Comparison of ENCODE assay signal across 22 mouse cellular contexts in genomic region chr13:52883960-52884326, GRCm38 (mm10). TPM values are rescaled to one million over a fixed set of nuclear protein-coding genes. Genes with fewer than 3 reads are reported as not detected.
A peak's percentile ranks its signal among the peaks of the same experiment; 100 is the strongest.
DNase-seq lines count a peak whose midpoint lies in the region; ATAC-seq and TF ChIP-seq lines count a peak whose summit lies in the region.
"Had no signal": no experiment of that assay in that cellular context is flagged by ENCODE, and none has a peak within 500 bp of the region (broad histone marks: within the 10 kb centered on the region; RNA-seq: fewer than 3 reads in every experiment).

No protein-coding gene starts in this region.

- H3K36me3 ChIP-seq in hindbrain, embryonic 13.5 days: peaks cover 6% of the 10 kb centered on the region
- H3K36me3 ChIP-seq in hindbrain, postnatal 0 days (ENCODE audit: insufficient read depth, low read length): no peaks in the 10 kb centered on the region
- H3K36me3 ChIP-seq in midbrain, embryonic 11.5 days (ENCODE audit: control insufficient read depth, insufficient read depth, low read length): no peaks in the 10 kb centered on the region
- H3K36me3 ChIP-seq in midbrain, embryonic 14.5 days (ENCODE audit: control insufficient read depth, insufficient read depth, low read length): peaks cover 3% of the 10 kb centered on the region; the same call in 1 of the 2 replicates
- H3K36me3 ChIP-seq in stomach, postnatal 0 days (ENCODE audit: control insufficient read depth, insufficient read depth, low read length): no peaks in the 10 kb centered on the region
- H3K36me3 ChIP-seq in embryonic facial prominence, embryonic 10.5 days (replicated peaks): no peaks in the 10 kb centered on the region; the same call in 1 of the 2 replicates
- H3K36me3 ChIP-seq: embryonic facial prominence, embryonic 15.5 days; forebrain, embryonic 10.5 days had no signal

- H3K9me3 ChIP-seq in hindbrain, embryonic 13.5 days: no peaks in the 10 kb centered on the region
- H3K9me3 ChIP-seq in hindbrain, postnatal 0 days (ENCODE audit: low read length): no peaks in the 10 kb centered on the region
- no peaks in the 10 kb centered on the region for H3K9me3 ChIP-seq in midbrain, embryonic 11.5 days (ENCODE audit: control insufficient read depth, low read length)
- no peaks in the 10 kb centered on the region for H3K9me3 ChIP-seq in midbrain, embryonic 14.5 days (ENCODE audit: control insufficient read depth, low read length)
- H3K9me3 ChIP-seq in stomach, postnatal 0 days (ENCODE audit: control insufficient read depth, low read length): no peaks in the 10 kb centered on the region
- no peaks in the 10 kb centered on the region for H3K9me3 ChIP-seq in embryonic facial prominence, embryonic 10.5 days
- H3K9me3 ChIP-seq: embryonic facial prominence, embryonic 15.5 days; forebrain, embryonic 10.5 days had no signal

- no peak overlapping the region for H3K4me3 ChIP-seq in hindbrain, embryonic 13.5 days
- no peak overlapping the region for H3K4me3 ChIP-seq in hindbrain, postnatal 0 days (ENCODE audit: low read length)
- H3K4me3 ChIP-seq in midbrain, embryonic 11.5 days (ENCODE audit: low read depth, low read length): no peak overlapping the region
- H3K4me3 ChIP-seq in midbrain, embryonic 14.5 days (replicated peaks; ENCODE audit: low read depth, low read length): no peak overlapping the region
- no peak overlapping the region for H3K4me3 ChIP-seq in stomach, postnatal 0 days (ENCODE audit: low read depth, low read length)
- H3K4me3 ChIP-seq in embryonic facial prominence, embryonic 10.5 days: no peak overlapping the region
- H3K4me3 ChIP-seq: embryonic facial prominence, embryonic 15.5 days; erythroblast, embryonic 14.5 days; forebrain, embryonic 10.5 days; gastrocnemius, adult 2 months had no signal

- no peak for ATAC-seq in hindbrain, embryonic 13.5 days (ENCODE audit: low FRiP score)
- ATAC-seq in hindbrain, postnatal 0 days: no peak
- ATAC-seq in midbrain, embryonic 11.5 days (ENCODE audit: low FRiP score): no peak
- ATAC-seq in midbrain, embryonic 14.5 days (ENCODE audit: low FRiP score, low TSS enrichment): no peak
- ATAC-seq in megakaryocyte, adult 5-6 weeks (ENCODE audit: poor library complexity, severe bottlenecking): peak; percentile 30; the same call in 1 of the 2 replicates
- no peak for ATAC-seq in stomach, postnatal 0 days (ENCODE audit: low FRiP score, low TSS enrichment)
- ATAC-seq: activated CD4-positive, CD25-positive, alpha-beta regulatory T cell, adult 4 months; forebrain, embryonic 14.5 days; Patski had no signal

- TF ChIP-seq CTCF in hindbrain, postnatal 0 days (IDR thresholded peaks at IDR 0.05; ENCODE audit: low read depth): no peak
- TF ChIP-seq CTCF in stomach, postnatal 0 days (IDR thresholded peaks at IDR 0.05; ENCODE audit: low read depth): no peak

- no peak overlapping the region for H3K4me2 ChIP-seq in hindbrain, embryonic 13.5 days
- H3K4me2 ChIP-seq in hindbrain, postnatal 0 days (ENCODE audit: low read depth, low read length): no peak overlapping the region
- no peak overlapping the region for H3K4me2 ChIP-seq in midbrain, embryonic 11.5 days
- no peak overlapping the region for H3K4me2 ChIP-seq in midbrain, embryonic 14.5 days (ENCODE audit: low read length)
- H3K4me2 ChIP-seq in stomach, postnatal 0 days (replicated peaks; ENCODE audit: low read depth): no peak overlapping the region
- H3K4me2 ChIP-seq: embryonic facial prominence, embryonic 15.5 days had no signal

- peaks cover 38% of the 10 kb centered on the region for H3K4me1 ChIP-seq in hindbrain, embryonic 13.5 days (replicated peaks)
- H3K4me1 ChIP-seq in hindbrain, postnatal 0 days (ENCODE audit: insufficient read depth, low read length): peaks cover 5% of the 10 kb centered on the region
- H3K4me1 ChIP-seq in midbrain, embryonic 11.5 days (ENCODE audit: control insufficient read depth, insufficient read depth, low read length): 0 out of 2 replicates have a peak, but pooled peaks cover 3% of the 10 kb centered on the region
- peaks cover 8% of the 10 kb centered on the region; the same call in 1 of the 2 replicates for H3K4me1 ChIP-seq in midbrain, embryonic 14.5 days (ENCODE audit: control insufficient read depth, insufficient read depth, low read length)
- H3K4me1 ChIP-seq in stomach, postnatal 0 days (replicated peaks; ENCODE audit: control insufficient read depth, insufficient read depth): no peaks in the 10 kb centered on the region
- peaks cover 39% of the 10 kb centered on the region for H3K4me1 ChIP-seq in embryonic facial prominence, embryonic 10.5 days

- 76% methylated on average over 4 of the region's 4 CpGs for WGBS in hindbrain, embryonic 13.5 days
- 84% methylated on average over 4 of the region's 4 CpGs for WGBS in hindbrain, postnatal 0 days
- 75% methylated on average over 4 of the region's 4 CpGs for WGBS in midbrain, embryonic 11.5 days
- WGBS in midbrain, embryonic 14.5 days: 79% methylated on average over 4 of the region's 4 CpGs
- WGBS in stomach, postnatal 0 days: 69% methylated on average over 4 of the region's 4 CpGs
- WGBS in embryonic facial prominence, embryonic 10.5 days: 81% methylated on average over 4 of the region's 4 CpGs

- DNase-seq in hindbrain, postnatal 0 days (ENCODE audit: low spot score): no peak
- peak; percentile 69 for DNase-seq in midbrain, embryonic 11.5 days (ENCODE audit: low spot score, missing footprints)
- no peak for DNase-seq in midbrain, embryonic 14.5 days
- DNase-seq in stomach, postnatal 0 days (ENCODE audit: low spot score): no peak
- DNase-seq in embryonic facial prominence, embryonic 10.5 days (ENCODE audit: low spot score): no peak
- DNase-seq: adrenal gland, postnatal 14 days; cerebellum, adult 11-12 months; cerebellum, adult 9-11 months; cerebellum, postnatal 36 days; gastrocnemius, adult 2 months; gastrocnemius, postnatal 25 days; heart, adult 11 months; heart, postnatal 10 days had no signal

- H3K27me3 ChIP-seq in hindbrain, embryonic 13.5 days: no peaks in the 10 kb centered on the region
- no peaks in the 10 kb centered on the region for H3K27me3 ChIP-seq in hindbrain, postnatal 0 days (ENCODE audit: insufficient read depth, low read length)
- H3K27me3 ChIP-seq in midbrain, embryonic 11.5 days (ENCODE audit: control insufficient read depth, insufficient read depth, low read length): no peaks in the 10 kb centered on the region
- H3K27me3 ChIP-seq in midbrain, embryonic 14.5 days (ENCODE audit: control insufficient read depth, insufficient read depth, low read length): no peaks in the 10 kb centered on the region
- no peaks in the 10 kb centered on the region for H3K27me3 ChIP-seq in stomach, postnatal 0 days (ENCODE audit: control insufficient read depth, insufficient read depth, low read length)
- no peaks in the 10 kb centered on the region for H3K27me3 ChIP-seq in embryonic facial prominence, embryonic 10.5 days (replicated peaks; ENCODE audit: low read depth, poor library complexity, severe bottlenecking)
- H3K27me3 ChIP-seq: CH12.LX; embryonic facial prominence, embryonic 15.5 days; Patski had no signal

- no peak for TF ChIP-seq EP300 in stomach, postnatal 0 days (optimal IDR thresholded peaks at IDR 0.05)

- 0 out of 2 replicates have a peak overlapping the region, but pooled peaks have one; percentile 19 for H3K9ac ChIP-seq in hindbrain, embryonic 13.5 days
- no peak overlapping the region for H3K9ac ChIP-seq in hindbrain, postnatal 0 days (replicated peaks; ENCODE audit: low read length)
- no peak overlapping the region for H3K9ac ChIP-seq in midbrain, embryonic 11.5 days (ENCODE audit: low read length)
- no peak overlapping the region for H3K9ac ChIP-seq in midbrain, embryonic 14.5 days (replicated peaks; ENCODE audit: low read length)
- no peak overlapping the region for H3K9ac ChIP-seq in stomach, postnatal 0 days (ENCODE audit: low read length)
- H3K9ac ChIP-seq: embryonic facial prominence, embryonic 15.5 days had no signal

- no peak overlapping the region for H3K27ac ChIP-seq in hindbrain, embryonic 13.5 days
- no peak overlapping the region for H3K27ac ChIP-seq in hindbrain, postnatal 0 days
- no peak overlapping the region for H3K27ac ChIP-seq in midbrain, embryonic 11.5 days (ENCODE audit: low read depth, low read length)
- no peak overlapping the region for H3K27ac ChIP-seq in midbrain, embryonic 14.5 days (replicated peaks; ENCODE audit: low read depth, low read length)
- peak overlapping the region; percentile 86; the same call in 1 of the 2 replicates for H3K27ac ChIP-seq in stomach, postnatal 0 days (replicated peaks)
- H3K27ac ChIP-seq in embryonic facial prominence, embryonic 10.5 days (replicated peaks): no peak overlapping the region
- H3K27ac ChIP-seq: embryonic facial prominence, embryonic 15.5 days; forebrain, embryonic 10.5 days had no signal

RNA-seq across cellular contexts. Expression of gene Auh, which starts 45.5 kb away (rescaled TPM):
- polyA plus RNA-seq in hindbrain, embryonic 13.5 days (2015; fragmentation: Nextera tagmentation; extraction: Ambion mirVana): 61.8 and 64.6 TPM in 2 replicates
- total RNA-seq in hindbrain, postnatal 0 days (2014; rRNA removed): 39.3 and 41.5 TPM in 2 replicates
- polyA plus RNA-seq in hindbrain, postnatal 0 days (2015; fragmentation: Nextera tagmentation; extraction: Ambion mirVana): 65.9 and 72.8 TPM in 2 replicates
- polyA plus RNA-seq in midbrain, embryonic 11.5 days (2014; fragmentation: Nextera tagmentation; extraction: Ambion mirVana): 38.7 and 39.6 TPM in 2 replicates
- 49.5 and 50.4 TPM in 2 replicates for polyA plus RNA-seq in midbrain, embryonic 14.5 days (2014; fragmentation: Nextera tagmentation; extraction: Ambion mirVana)
- total RNA-seq in megakaryocyte, adult 5-6 weeks (2015): 31.5 and 41.4 TPM in 2 replicates
- total RNA-seq in megakaryocyte, adult 5-6 weeks (2017): 35.1 and 35.9 TPM in 2 replicates
- polyA plus RNA-seq in stomach, postnatal 0 days (2015; fragmentation: Nextera tagmentation; extraction: Ambion mirVana): 41.4 and 47.8 TPM in 2 replicates
- 30.7 and 32.9 TPM in 2 replicates for polyA plus RNA-seq in embryonic facial prominence, embryonic 10.5 days (2016; fragmentation: Nextera tagmentation; extraction: Ambion mirVana)
